Mouse (Mus musculus) heart, postnatal 0 days (tissue): ENCODE data around the gene Wfs1. TPM values are rescaled to one million over a fixed set of nuclear protein-coding genes. Genes with fewer than 3 reads are reported as not detected.
"Not testable (repeated sequence)": the region's sequence is repeated elsewhere in the genome, so short reads cannot be mapped to it uniquely, and the experiment has no call there.

Experiments
- ATAC-seq: fragments of 200-750 bp; cut with Nextera tagmentation; 2 replicates; pipeline ENCODE4 v1.8.0; 2017; ENCODE audit warnings: low read depth, moderate number of reproducible peaks, moderate library complexity; ENCODE audit not compliant: insufficient read depth
- DNase-seq: peaks from one replicate; pipeline ENCODE4 v3.0.0-alpha.2; 2016; ENCODE audit warnings: low spot score
- H3K27ac ChIP-seq: fragments of 300-500 bp; sonication (generic); 2 replicates; pipeline ENCODE4 v1.5.1; 2014; ENCODE audit warnings: low read depth, mild to moderate bottlenecking
- H3K27me3 ChIP-seq: fragments of 300-500 bp; sonication (generic); 2 replicates; pipeline ENCODE4 v1.6.1; 2014; ENCODE audit warnings: low read length, mixed read lengths; ENCODE audit not compliant: control insufficient read depth, insufficient read depth
- H3K36me3 ChIP-seq: fragments of 300-500 bp; sonication (generic); replicated peaks from 2 replicates; pipeline ENCODE4 v1.6.1; 2014; ENCODE audit warnings: low read length, mixed read lengths; ENCODE audit not compliant: control insufficient read depth, insufficient read depth
- H3K4me1 ChIP-seq: fragments of 300-500 bp; sonication (generic); 2 replicates; pipeline ENCODE4 v1.6.1; 2014; ENCODE audit warnings: antibody characterized with exemption; ENCODE audit not compliant: control insufficient read depth, insufficient read depth
- H3K4me2 ChIP-seq: fragments of 300-500 bp; sonication (generic); 2 replicates; pipeline ENCODE4 v1.6.1; 2014; ENCODE audit warnings: low read depth, mild to moderate bottlenecking, low read length, moderate library complexity
- H3K4me3 ChIP-seq: fragments of 300-500 bp; sonication (generic); 2 replicates; pipeline ENCODE4 v1.5.1; 2014; ENCODE audit warnings: low read depth, low read length
- H3K9ac ChIP-seq: fragments of 300-500 bp; sonication (generic); replicated peaks from 2 replicates; pipeline ENCODE4 v1.6.1; 2014; ENCODE audit warnings: low read depth, low read length, mixed read lengths
- H3K9me3 ChIP-seq: fragments of 300-500 bp; sonication (generic); replicated peaks from 2 replicates; pipeline ENCODE4 v1.6.1; 2016; ENCODE audit warnings: low read length; ENCODE audit not compliant: control insufficient read depth
- CTCF ChIP-seq: IDR thresholded peaks from 2 replicates; pipeline ENCODE4 v1.5.1; 2016; ENCODE audit warnings: antibody characterized with exemption, control low read depth, low read depth
- EP300 ChIP-seq: IDR thresholded peaks from 2 replicates; pipeline ENCODE4 v1.6.1; 2016; ENCODE audit warnings: antibody characterized with exemption, low read depth
- WGBS: fragments of 180-500 bp; shearing (Covaris S2); extraction: QIAGEN DNeasy Blood & Tissue Kit; methylation state at CpG from one replicate; pipeline ENCODE4 v1.1.7; 2014; 5-methylcytosine and 5-hydroxymethylcytosine counted together
- polyA plus RNA-seq: library from polyadenylated mRNA; unstranded; fragments of >200 nt; fragmentation: Nextera tagmentation; extraction: Ambion mirVana; gene quantifications from 2 replicates; pipeline ENCODE4 v1.2.1, GENCODE M21; 2015
- total RNA-seq: library from RNA; depleted of rRNA; stranded (reverse); fragments of >200 nt; gene quantifications from 2 replicates; pipeline ENCODE4 v1.2.3, GENCODE M21; 2014; ENCODE audit warnings: low replicate concordance

Wfs1 gene
- total and polyA plus RNA-seq, 2 experiments from 2014 or later = 14.6 to 18.3 TPM

DNA sequence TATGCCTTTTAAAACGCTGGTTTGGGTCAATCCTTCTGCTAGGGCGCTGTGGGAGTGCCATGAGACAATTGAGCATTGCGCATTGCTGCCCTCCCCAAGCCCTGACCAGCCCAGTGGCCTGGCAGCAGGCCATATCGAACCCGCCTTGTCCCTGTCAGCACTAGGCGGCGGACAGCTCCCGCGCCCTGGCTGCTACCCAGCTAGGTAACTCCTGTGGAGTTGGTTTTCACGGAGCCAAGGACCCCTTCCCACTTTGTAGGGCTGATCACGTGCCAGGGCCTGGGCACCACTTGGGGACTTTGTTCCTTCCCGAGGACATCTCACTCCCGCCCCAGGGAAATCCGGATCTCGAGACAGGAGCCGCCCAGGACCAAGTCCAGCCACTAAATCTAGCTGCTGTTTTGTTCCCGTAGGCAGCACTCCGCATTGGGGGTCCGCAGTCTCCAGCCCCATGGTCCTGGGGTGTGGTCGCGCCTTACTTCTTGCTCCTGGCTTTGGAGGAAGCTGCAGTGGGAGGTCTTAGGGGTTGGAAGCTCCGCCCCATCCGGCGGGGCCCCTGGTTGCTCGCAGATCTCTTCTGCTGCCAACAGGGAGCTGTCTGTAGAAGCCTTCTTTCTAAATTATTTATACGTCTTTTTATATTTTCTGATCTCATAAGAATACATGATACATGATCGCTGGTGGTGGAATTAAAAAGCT lies 26.8 kb upstream of the Wfs1 start:
- WGBS = 7% methylated on average over 27 of the region's 27 CpGs
- Histone ChIP-seq H3K4me1 (no peaks in the 10 kb centered on the region), H3K27ac (no peak overlapping the region), H3K9ac (no peak overlapping the region), H3K4me2 (no peak overlapping the region), H3K4me3 (no peak overlapping the region), H3K9me3 (no peaks in the 10 kb centered on the region), H3K36me3 (no peaks in the 10 kb centered on the region), H3K27me3 (peaks cover 6% of the 10 kb centered on the region; the same call in 1 of the 2 replicates)
- no peak for TF ChIP-seq CTCF
- no peak for TF ChIP-seq EP300
- ATAC-seq = no peak
- DNase-seq = no peak

DNA sequence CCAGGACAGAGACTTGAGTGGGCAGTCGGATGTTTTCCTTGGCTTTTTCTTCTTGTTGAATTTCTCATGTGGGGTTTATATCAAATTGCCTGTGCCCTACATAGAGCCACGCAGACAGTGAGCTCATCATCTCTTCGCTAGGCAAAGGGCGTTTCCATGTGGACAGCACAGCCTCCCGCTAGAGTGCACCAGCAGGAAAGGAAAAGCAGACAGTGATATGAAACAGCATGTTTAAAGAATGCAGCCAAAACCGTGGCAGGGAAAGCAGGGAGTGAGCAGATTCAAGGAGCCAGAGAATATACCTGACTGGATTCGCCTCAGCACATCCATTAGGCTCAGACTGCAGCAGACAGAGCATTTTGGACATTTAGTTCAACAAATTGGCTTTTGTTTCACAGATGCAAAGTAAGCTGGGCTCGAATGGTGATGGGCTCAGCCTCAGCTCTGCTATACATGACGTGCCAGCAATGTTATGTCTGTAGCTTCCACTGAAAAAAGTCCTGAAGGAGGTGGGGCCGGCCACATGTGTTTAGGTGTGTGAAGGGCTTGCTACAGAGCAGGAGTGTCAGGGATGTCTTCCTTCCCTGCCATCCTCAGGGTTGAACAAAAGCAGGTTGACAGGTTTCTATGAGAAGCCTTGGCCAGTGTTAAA lies 21.8 kb upstream of the Wfs1 start:
- ATAC-seq (no peak), DNase-seq (no peak)
- Histone ChIP-seq H3K27me3 (peaks cover 2% of the 10 kb centered on the region; the same call in 1 of the 2 replicates), H3K9me3 (no peaks in the 10 kb centered on the region), H3K27ac (no peak overlapping the region), H3K36me3 (no peaks in the 10 kb centered on the region), H3K4me2 (no peak overlapping the region), H3K9ac (no peak overlapping the region), H3K4me3 (no peak overlapping the region), H3K4me1 (no peaks in the 10 kb centered on the region)
- 61% methylated on average over 10 of the region's 10 CpGs for WGBS
- TF ChIP-seq EP300 (no peak), CTCF (no peak)

DNA sequence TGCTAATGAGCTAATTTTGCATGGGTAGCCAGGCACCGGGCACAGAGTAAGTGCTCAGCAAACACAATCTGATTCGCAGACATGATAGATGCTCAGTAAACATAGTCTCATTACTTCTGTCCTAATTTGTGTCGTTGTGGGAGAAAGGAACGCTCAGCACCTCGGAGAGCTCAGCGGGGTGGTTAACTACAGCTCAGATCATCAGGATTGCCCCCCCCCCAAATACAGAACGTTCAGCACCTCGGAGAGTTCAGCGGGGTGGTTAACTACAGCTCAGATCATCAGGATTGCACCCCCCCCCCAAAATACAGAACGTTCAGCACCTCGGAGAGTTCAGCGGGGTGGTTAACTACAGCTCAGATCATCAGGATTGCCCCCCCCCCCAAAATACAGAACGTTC lies 20.8 kb upstream of the Wfs1 start:
- not testable (repeated sequence) for H3K9me3 ChIP-seq, H3K4me3 ChIP-seq, H3K9ac ChIP-seq, DNase-seq, H3K27me3 ChIP-seq, H3K36me3 ChIP-seq, H3K27ac ChIP-seq, H3K4me2 ChIP-seq, ATAC-seq, H3K4me1 ChIP-seq
- 21% methylated on average over 13 of the region's 13 CpGs for WGBS

DNA sequence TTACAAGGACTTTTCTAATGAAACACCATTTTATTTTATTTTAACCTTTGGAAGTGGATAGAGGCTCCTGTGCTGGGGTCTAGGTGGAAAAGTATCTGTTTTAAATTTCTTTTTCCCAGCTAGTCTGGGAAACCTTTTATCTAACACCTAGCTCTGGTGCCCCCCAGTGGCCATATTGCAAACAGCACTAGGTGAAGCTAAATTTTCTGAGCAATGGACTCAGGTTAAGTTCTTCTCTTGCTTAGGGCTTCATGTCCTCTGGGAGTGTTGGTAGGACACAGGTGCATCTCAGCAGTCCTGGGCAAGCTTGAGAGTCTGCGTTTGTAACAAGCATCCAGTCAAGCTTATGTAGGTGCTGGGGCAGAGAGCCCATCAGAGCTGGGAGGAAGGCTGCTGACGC lies 13.0 kb upstream of the Wfs1 start:
- no peaks in the 10 kb centered on the region for H3K4me1 ChIP-seq
- TF ChIP-seq EP300 (no peak), CTCF (peak; percentile 80)
- H3K27ac ChIP-seq = no peak overlapping the region
- H3K4me2 ChIP-seq = no peak overlapping the region
- WGBS = 52% methylated on average over 2 of the region's 2 CpGs
- DNase-seq (peak; percentile 40), ATAC-seq (no peak)
- H3K27me3 ChIP-seq = no peaks in the 10 kb centered on the region
- no peaks in the 10 kb centered on the region for H3K36me3 ChIP-seq
- H3K4me3 ChIP-seq = no peak overlapping the region
- H3K9me3 ChIP-seq = no peaks in the 10 kb centered on the region
- H3K9ac ChIP-seq = no peak overlapping the region

DNA sequence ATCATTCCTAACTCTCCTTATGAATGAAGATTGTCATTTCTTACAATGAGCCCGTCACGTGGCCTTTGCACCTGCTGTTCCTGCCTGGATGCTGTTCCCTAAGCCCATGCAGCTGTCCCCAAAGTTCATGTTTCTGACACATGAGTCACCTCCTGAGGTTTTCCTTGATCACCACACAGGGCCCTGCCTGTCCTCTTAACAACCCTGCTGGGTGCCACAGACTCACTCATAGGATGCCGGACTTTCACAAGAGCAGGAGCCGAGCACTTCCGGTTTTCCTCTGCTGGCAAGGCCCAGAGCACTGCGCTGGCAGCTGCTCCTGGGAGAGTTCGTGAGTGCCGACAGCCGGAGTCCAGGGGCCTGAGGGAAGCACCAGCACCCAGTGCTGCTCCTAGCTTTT lies 12.0 kb upstream of the Wfs1 start:
- no peak overlapping the region for H3K9ac ChIP-seq
- H3K4me2 ChIP-seq = no peak overlapping the region
- no peaks in the 10 kb centered on the region for H3K4me1 ChIP-seq
- H3K27me3 ChIP-seq = no peaks in the 10 kb centered on the region
- TF ChIP-seq EP300 (no peak), CTCF (no peak)
- H3K27ac ChIP-seq = no peak overlapping the region
- no peak for DNase-seq
- ATAC-seq = no peak
- WGBS = 69% methylated on average over 9 of the region's 9 CpGs
- H3K36me3 ChIP-seq = no peaks in the 10 kb centered on the region
- no peaks in the 10 kb centered on the region for H3K9me3 ChIP-seq
- H3K4me3 ChIP-seq = no peak overlapping the region

DNA sequence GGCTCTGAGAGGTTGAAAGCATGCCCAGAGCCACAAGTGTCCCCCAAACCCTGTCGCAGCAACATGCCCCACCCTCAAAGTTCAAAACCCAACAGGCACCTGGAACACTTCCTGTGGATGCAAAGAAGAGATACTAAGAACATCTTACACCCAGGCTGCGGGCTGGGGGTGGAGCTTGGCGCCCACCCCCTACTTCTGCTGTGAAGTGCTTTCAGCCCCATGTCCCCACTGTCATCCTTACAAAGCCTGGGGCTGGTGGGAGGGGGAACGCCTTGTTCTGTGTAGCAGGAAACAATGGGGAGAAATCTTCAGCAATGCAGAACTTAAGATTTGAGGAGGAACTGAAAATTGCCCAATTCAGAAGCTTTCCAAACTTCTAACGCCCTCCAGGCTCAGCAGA lies 9.0 kb upstream of the Wfs1 start:
- Histone ChIP-seq H3K9me3 (no peaks in the 10 kb centered on the region), H3K36me3 (no peaks in the 10 kb centered on the region), H3K27me3 (no peaks in the 10 kb centered on the region), H3K27ac (no peak overlapping the region), H3K9ac (no peak overlapping the region), H3K4me3 (no peak overlapping the region), H3K4me2 (no peak overlapping the region), H3K4me1 (no peaks in the 10 kb centered on the region)
- WGBS = 42% methylated on average over 5 of the region's 5 CpGs
- TF ChIP-seq EP300 (no peak), CTCF (no peak)
- DNase-seq (no peak), ATAC-seq (no peak)
